Mouse (Mus musculus): ENCODE data around the gene Arhgef3.

- TF ChIP-seq HCFC1 (IDR thresholded peaks at IDR 0.05; ENCODE audit: borderline replicate concordance, insufficient read depth, low read length) (no peak), ZNF384 (IDR thresholded peaks at IDR 0.05; ENCODE audit: low read depth, low read length) (no peak), MAFK (IDR thresholded peaks at IDR 0.05; ENCODE audit: insufficient read depth, low read depth, low read length) (no peak)
Observed at GRCm38 (mm10) chr14:27397526-27397925, 282.8 kb downstream of the Arhgef3 start.

All from ES-E14 (cell line).